Mouse (Mus musculus): ENCODE results near the gene Bicdl1.

GRCm38 (mm10) chr5:115731001-115731731, at the start of gene Bicdl1:
- TF ChIP-seq CTCF (IDR thresholded peaks at IDR 0.05; ENCODE audit: low read depth) (no peak), EP300 (optimal IDR thresholded peaks at IDR 0.05) (no peak)

Measured in stomach, postnatal 0 days (tissue).